Mouse (Mus musculus): ENCODE measurements around the gene Cdh3. TPM values are rescaled to one million over a fixed set of nuclear protein-coding genes. Genes with fewer than 3 reads are reported as not detected.

The Cdh3 gene
- total RNA-seq, 2 experiments from 2014 or later: not detected

- ATAC-seq (replicated peaks; ENCODE audit: poor library complexity, severe bottlenecking): peak; percentile 42
These were observed 92.6 kb downstream of the Cdh3 start, which contains the start of gene Cdh1 for GRCm38 (mm10) chr8:106603131-106603819. Gene Cdh1, plus strand, starts transcription at chr8:106603351.

GRCm38 (mm10) chr8:106603933-106604332 lies 93.2 kb downstream of the Cdh3 start:
- no peak for ATAC-seq (replicated peaks; ENCODE audit: poor library complexity, severe bottlenecking)

GRCm38 (mm10) chr8:106605657-106606056 lies 95.0 kb downstream of the Cdh3 start:
- ATAC-seq (replicated peaks; ENCODE audit: poor library complexity, severe bottlenecking): no peak

GRCm38 (mm10) chr8:106606121-106606520 lies 95.4 kb downstream of the Cdh3 start:
- ATAC-seq (replicated peaks; ENCODE audit: poor library complexity, severe bottlenecking): no peak

GRCm38 (mm10) chr8:106606601-106607145 lies 96.0 kb downstream of the Cdh3 start:
- ATAC-seq (replicated peaks; ENCODE audit: poor library complexity, severe bottlenecking): peak; percentile 44

Other genes starting within 250 kb of the Cdh3 start
- gene Smpd3, start 172.9 kb upstream of the Cdh3 start, total RNA-seq (2014; fragmentation: Nextera tagmentation): not detected in 2 replicates
- 0.13 TPM in 1 of 2 replicates, not detected in the other for gene Smpd3, start 172.9 kb upstream of the Cdh3 start, total RNA-seq (2017)
- gene Zfp90, start 95.6 kb upstream of the Cdh3 start, total RNA-seq (2014; fragmentation: Nextera tagmentation): 6.7 and 9.2 TPM in 2 replicates
- gene Zfp90, start 95.6 kb upstream of the Cdh3 start, total RNA-seq (2017): 6.0 and 7.8 TPM in 2 replicates
- gene 6030452D12Rik, start 10.4 kb upstream of the Cdh3 start, total RNA-seq (2014; fragmentation: Nextera tagmentation): not detected in 2 replicates
- gene 6030452D12Rik, start 10.4 kb upstream of the Cdh3 start, total RNA-seq (2017): not detected in 2 replicates
- 29.2 and 30.2 TPM in 2 replicates for gene Gm10073, start 62.6 kb downstream of the Cdh3 start, total RNA-seq (2014; fragmentation: Nextera tagmentation)
- gene Gm10073, start 62.6 kb downstream of the Cdh3 start, total RNA-seq (2017): 8.2 and 10.8 TPM in 2 replicates
- gene Cdh1, start 92.5 kb downstream of the Cdh3 start, total RNA-seq (2014; fragmentation: Nextera tagmentation): 1.1 and 4.6 TPM in 2 replicates
- gene Cdh1, start 92.5 kb downstream of the Cdh3 start, total RNA-seq (2017): 0.88 and 1.6 TPM in 2 replicates
- gene Tango6, start 172.2 kb downstream of the Cdh3 start, total RNA-seq (2014; fragmentation: Nextera tagmentation): 8.2 and 12.5 TPM in 2 replicates
- gene Tango6, start 172.2 kb downstream of the Cdh3 start, total RNA-seq (2017): 6.2 and 7.0 TPM in 2 replicates